Mouse (Mus musculus): ENCODE measurements around the gene Arhgef6. TPM values are rescaled to one million over a fixed set of nuclear protein-coding genes. Genes with fewer than 3 reads are reported as not detected.

Gene Arhgef6
- polyA plus RNA-seq, 1 experiment from 2014 or later, result 5.4 TPM

DNA sequence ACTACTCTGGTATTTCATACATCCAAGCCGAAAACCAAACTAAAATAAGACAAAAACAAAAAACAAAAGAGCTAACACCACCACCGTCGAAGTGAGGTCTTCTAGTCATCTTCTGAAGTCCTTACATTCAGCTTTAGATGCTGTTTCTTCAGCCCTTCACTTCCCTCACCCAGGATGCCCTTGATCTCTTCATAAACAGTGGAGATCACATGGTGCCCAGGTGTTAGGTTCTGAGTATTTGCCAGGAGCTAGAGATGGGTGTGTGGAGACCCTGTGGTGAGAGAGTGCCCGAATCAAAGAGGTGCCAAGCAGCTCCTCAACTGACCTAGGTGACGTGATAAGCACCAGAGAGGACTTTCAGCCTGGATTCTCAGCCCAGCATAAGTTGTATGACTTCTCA lies 149.2 kb downstream of the Arhgef6 start:
- no peak overlapping the region for H3K27ac ChIP-seq (ENCODE audit: low read length)
- H3K4me1 ChIP-seq (ENCODE audit: control insufficient read depth, insufficient read depth, low read length), result no peaks in the 10 kb centered on the region
- no peaks in the 10 kb centered on the region for H3K27me3 ChIP-seq (ENCODE audit: control insufficient read depth, insufficient read depth, low read depth, low read length)
- no peak overlapping the region for H3K9ac ChIP-seq (ENCODE audit: low read depth, low read length)
- H3K9me3 ChIP-seq (replicated peaks; ENCODE audit: control insufficient read depth, low read length, poor library complexity, severe bottlenecking), result no peaks in the 10 kb centered on the region
- H3K4me3 ChIP-seq (ENCODE audit: low read depth, low read length), result no peak overlapping the region
- no peaks in the 10 kb centered on the region for H3K36me3 ChIP-seq (ENCODE audit: control insufficient read depth, insufficient read depth, low read length)
- H3K4me2 ChIP-seq (ENCODE audit: low read length), result no peak overlapping the region
- ATAC-seq, result no peak
- 83% methylated on average over 5 of the region's 5 CpGs for WGBS

DNA sequence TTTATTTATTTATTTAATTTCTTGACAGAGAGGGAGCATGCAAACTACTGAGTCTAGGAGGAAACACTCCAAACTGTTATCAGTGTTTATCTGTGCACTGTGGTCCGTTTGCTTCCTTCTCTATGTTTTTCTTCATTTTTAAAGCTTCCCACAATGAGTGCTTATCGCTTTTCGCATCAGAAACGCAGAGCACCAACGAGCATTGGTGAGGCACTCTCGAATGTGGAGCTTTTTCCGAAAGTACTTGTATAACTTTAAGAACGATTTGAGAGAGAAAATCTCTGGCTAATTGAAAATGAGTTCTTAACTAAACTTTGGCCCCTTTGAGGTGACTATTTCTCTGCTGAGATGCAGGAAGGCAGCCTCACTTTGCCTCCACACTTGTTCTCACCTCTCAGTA lies 151.2 kb downstream of the Arhgef6 start:
- H3K9me3 ChIP-seq (replicated peaks; ENCODE audit: control insufficient read depth, low read length, poor library complexity, severe bottlenecking), result no peaks in the 10 kb centered on the region
- no peak overlapping the region for H3K27ac ChIP-seq (ENCODE audit: low read length)

DNA sequence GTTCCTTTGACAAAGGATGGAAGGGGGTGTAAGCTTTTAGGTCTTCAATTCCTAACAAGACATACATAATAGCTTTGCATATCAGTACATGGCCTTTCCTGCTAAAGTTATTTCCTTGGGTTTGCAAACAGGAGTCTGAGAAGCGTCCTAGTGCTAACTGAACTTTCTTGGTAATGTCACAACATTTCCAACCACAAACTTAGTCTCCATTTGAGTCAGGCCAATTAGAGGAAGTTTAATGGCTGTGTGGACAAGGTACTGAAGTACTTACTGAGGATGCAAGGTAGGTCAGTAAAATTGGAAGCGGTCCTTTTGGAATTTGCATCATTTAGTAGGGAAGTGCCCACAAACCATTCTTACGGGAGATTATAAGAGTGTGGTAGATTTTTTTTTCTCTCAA lies 155.2 kb downstream of the Arhgef6 start:
- WGBS, result 88% methylated on average over 3 of the region's 3 CpGs

More for the DNA sequence above, 151.2 kb downstream of the Arhgef6 start:
- Histone ChIP-seq H3K27me3 (ENCODE audit: control insufficient read depth, insufficient read depth, low read depth, low read length) (no peaks in the 10 kb centered on the region), H3K4me1 (ENCODE audit: control insufficient read depth, insufficient read depth, low read length) (no peaks in the 10 kb centered on the region), H3K9ac (ENCODE audit: low read depth, low read length) (no peak overlapping the region), H3K36me3 (ENCODE audit: control insufficient read depth, insufficient read depth, low read length) (no peaks in the 10 kb centered on the region), H3K4me2 (ENCODE audit: low read length) (no peak overlapping the region), H3K4me3 (ENCODE audit: low read depth, low read length) (no peak overlapping the region)
- no peak for ATAC-seq
- 81% methylated on average over 8 of the region's 8 CpGs for WGBS

DNA sequence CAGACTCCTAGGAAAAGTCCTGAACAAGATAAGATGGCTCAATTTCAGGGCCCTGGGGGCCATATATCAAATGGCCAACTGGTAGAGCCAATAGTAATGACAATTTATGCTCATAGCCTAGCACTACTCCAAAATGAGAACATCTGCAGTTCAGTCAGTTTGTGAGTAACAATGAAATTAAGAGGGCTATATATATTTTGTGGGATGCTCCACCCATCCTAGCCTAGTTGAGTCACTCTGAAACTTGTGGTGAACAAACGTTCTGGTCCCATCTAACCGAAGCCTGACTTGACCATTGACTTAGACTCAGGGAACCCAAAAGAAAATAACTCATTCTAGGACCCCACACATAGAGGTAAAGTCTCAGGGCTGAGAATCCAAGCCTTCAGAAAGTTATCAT lies 156.1 kb downstream of the Arhgef6 start:
- Histone ChIP-seq H3K9ac (ENCODE audit: low read depth, low read length) (no peak overlapping the region), H3K27ac (ENCODE audit: low read length) (no peak overlapping the region), H3K9me3 (replicated peaks; ENCODE audit: control insufficient read depth, low read length, poor library complexity, severe bottlenecking) (no peaks in the 10 kb centered on the region), H3K27me3 (ENCODE audit: control insufficient read depth, insufficient read depth, low read depth, low read length) (no peaks in the 10 kb centered on the region), H3K4me2 (ENCODE audit: low read length) (no peak overlapping the region), H3K4me1 (ENCODE audit: control insufficient read depth, insufficient read depth, low read length) (no peaks in the 10 kb centered on the region), H3K36me3 (ENCODE audit: control insufficient read depth, insufficient read depth, low read length) (no peaks in the 10 kb centered on the region), H3K4me3 (ENCODE audit: low read depth, low read length) (no peak overlapping the region)
- 85% methylated on average over 2 of the region's 2 CpGs for WGBS
- ATAC-seq, result no peak

More for the DNA sequence above, 155.2 kb downstream of the Arhgef6 start:
- no peak for ATAC-seq
- no peaks in the 10 kb centered on the region for H3K27me3 ChIP-seq (ENCODE audit: control insufficient read depth, insufficient read depth, low read depth, low read length)
- no peak overlapping the region for H3K4me2 ChIP-seq (ENCODE audit: low read length)
- no peaks in the 10 kb centered on the region for H3K36me3 ChIP-seq (ENCODE audit: control insufficient read depth, insufficient read depth, low read length)
- H3K27ac ChIP-seq (ENCODE audit: low read length), result no peak overlapping the region
- H3K9me3 ChIP-seq (replicated peaks; ENCODE audit: control insufficient read depth, low read length, poor library complexity, severe bottlenecking), result no peaks in the 10 kb centered on the region
- H3K4me1 ChIP-seq (ENCODE audit: control insufficient read depth, insufficient read depth, low read length), result no peaks in the 10 kb centered on the region
- H3K4me3 ChIP-seq (ENCODE audit: low read depth, low read length), result no peak overlapping the region
- no peak overlapping the region for H3K9ac ChIP-seq (ENCODE audit: low read depth, low read length)

Other genes starting within 250 kb of the Arhgef6 start
- gene Cd40lg, start 126.6 kb downstream of the Arhgef6 start, polyA plus RNA-seq (2015; fragmentation: Nextera tagmentation; extraction: Ambion mirVana), result not detected in 2 replicates
- gene Rbmx, start 54.3 kb upstream of the Arhgef6 start, polyA plus RNA-seq (2015; fragmentation: Nextera tagmentation; extraction: Ambion mirVana), result 158 and 182 TPM in 2 replicates
- gene Gm364, start 70.4 kb upstream of the Arhgef6 start, polyA plus RNA-seq (2015; fragmentation: Nextera tagmentation; extraction: Ambion mirVana), result not detected in 2 replicates
- gene Gpr101, start 165.0 kb upstream of the Arhgef6 start, polyA plus RNA-seq (2015; fragmentation: Nextera tagmentation; extraction: Ambion mirVana), result 0.50 and 0.52 TPM in 2 replicates

All from midbrain, embryonic 16.5 days (tissue).